Mouse (Mus musculus) heart, embryonic 12.5 days (tissue): ENCODE data around the gene Polr2c. TPM values are rescaled to one million over a fixed set of nuclear protein-coding genes. Genes with fewer than 3 reads are reported as not detected.

Source experiments
- ATAC-seq: fragments of 200-750 bp; cut with Nextera tagmentation; 2 replicates; pipeline ENCODE4 v1.8.0; 2017; ENCODE audit warnings: moderate TSS enrichment, moderate library complexity; ENCODE audit not compliant: insufficient number of reproducible peaks, low FRiP score
- H3K27ac ChIP-seq: fragments of 300-500 bp; sonication (generic); 2 replicates; pipeline ENCODE4 v1.5.1; 2016; ENCODE audit warnings: mild to moderate bottlenecking, moderate library complexity; ENCODE audit not compliant: poor library complexity, severe bottlenecking
- H3K27me3 ChIP-seq: fragments of 300-500 bp; sonication (generic); replicated peaks from 2 replicates; pipeline ENCODE4 v1.6.1; 2016; ENCODE audit warnings: mild to moderate bottlenecking, moderate library complexity
- H3K36me3 ChIP-seq: fragments of 300-500 bp; sonication (generic); 2 replicates; pipeline ENCODE4 v1.6.1; 2016; ENCODE audit warnings: mild to moderate bottlenecking, moderate library complexity
- H3K4me1 ChIP-seq: fragments of 300-500 bp; sonication (generic); replicated peaks from 2 replicates; pipeline ENCODE4 v1.6.1; 2016; ENCODE audit warnings: mild to moderate bottlenecking
- H3K4me2 ChIP-seq: fragments of 300-500 bp; sonication (generic); 2 replicates; pipeline ENCODE4 v1.6.1; 2016; ENCODE audit warnings: mild to moderate bottlenecking, moderate library complexity
- H3K4me3 ChIP-seq: fragments of 300-500 bp; sonication (generic); 2 replicates; pipeline ENCODE4 v1.5.1; 2016; ENCODE audit warnings: mild to moderate bottlenecking
- H3K9ac ChIP-seq: fragments of 300-500 bp; sonication (generic); 2 replicates; pipeline ENCODE4 v1.6.1; 2016; ENCODE audit warnings: mild to moderate bottlenecking, moderate library complexity
- H3K9me3 ChIP-seq: fragments of 300-500 bp; sonication (generic); replicated peaks from 2 replicates; pipeline ENCODE4 v1.6.1; 2016; ENCODE audit warnings: mild to moderate bottlenecking, moderate library complexity
- WGBS: fragments of 180-500 bp; shearing (Covaris S2); methylation state at CpG from one replicate; pipeline ENCODE4 v1.1.7; 2016; 5-methylcytosine and 5-hydroxymethylcytosine counted together
- polyA plus RNA-seq: library from polyadenylated mRNA; unstranded; fragments of >200 nt; fragmentation: Nextera tagmentation; extraction: Ambion mirVana; gene quantifications from 2 replicates; pipeline ENCODE4 v1.2.1, GENCODE M21; 2016

Polr2c gene
- 122 and 126 TPM in 2 replicates for polyA plus RNA-seq

GRCm38 (mm10) chr8:94857346-94858173 is at the start of gene Polr2c:
TSS of gene Polr2c (plus strand) at chr8:94857450.
- peaks cover 55% of the 10 kb centered on the region for H3K36me3 ChIP-seq
- H3K4me2 ChIP-seq = peak within 1 kb of the TSS; percentile 93
- H3K27me3 ChIP-seq = no peaks in the 10 kb centered on the region
- peak within 1 kb of the TSS; percentile 100 for H3K4me3 ChIP-seq
- peak within 1 kb of the TSS; percentile 60 for H3K27ac ChIP-seq
- ATAC-seq = peak; percentile 72
- WGBS = under 1% methylated on average over 68 of the region's 68 CpGs
- peaks cover 26% of the 10 kb centered on the region for H3K4me1 ChIP-seq
- H3K9me3 ChIP-seq = no peaks in the 10 kb centered on the region
- peak within 1 kb of the TSS; percentile 99 for H3K9ac ChIP-seq

- WGBS = 67% methylated on average over 7 of the region's 7 CpGs
- Histone ChIP-seq H3K4me3 (no peak overlapping the region), H3K27ac (no peak overlapping the region), H3K27me3 (peaks cover 29% of the 10 kb centered on the region), H3K9ac (no peak overlapping the region), H3K4me1 (peaks cover 31% of the 10 kb centered on the region), H3K4me2 (no peak overlapping the region), H3K9me3 (no peaks in the 10 kb centered on the region), H3K36me3 (no peaks in the 10 kb centered on the region)
- no peak for ATAC-seq
Measured at GRCm38 (mm10) chr8:94807506-94807905, 49.7 kb upstream of the Polr2c start.

- Histone ChIP-seq H3K36me3 (no peaks in the 10 kb centered on the region), H3K4me2 (no peak overlapping the region), H3K27ac (no peak overlapping the region), H3K9ac (no peak overlapping the region), H3K4me3 (no peak overlapping the region), H3K9me3 (no peaks in the 10 kb centered on the region), H3K27me3 (peaks cover 29% of the 10 kb centered on the region), H3K4me1 (peaks cover 22% of the 10 kb centered on the region)
- WGBS = 71% methylated on average over 6 of the region's 6 CpGs
- ATAC-seq = no peak
Measured at GRCm38 (mm10) chr8:94808372-94808771, 48.9 kb upstream of the Polr2c start.

- no peak for ATAC-seq
- 15% methylated on average over 3 of the region's 3 CpGs for WGBS
- H3K9me3 ChIP-seq = no peaks in the 10 kb centered on the region
Measured at GRCm38 (mm10) chr8:94810153-94810552, 47.1 kb upstream of the Polr2c start, which contains the start of gene Ccl17. TSS of gene Ccl17 (plus strand) at chr8:94810453.

GRCm38 (mm10) chr8:94810855-94811254 is 46.4 kb upstream of the Polr2c start:
- peaks cover 9% of the 10 kb centered on the region; the same call in 1 of the 2 replicates for H3K4me1 ChIP-seq
- no peaks in the 10 kb centered on the region for H3K9me3 ChIP-seq
- WGBS = 76% methylated on average over 5 of the region's 5 CpGs
- no peak overlapping the region for H3K4me2 ChIP-seq
- H3K4me3 ChIP-seq = no peak overlapping the region
- H3K27me3 ChIP-seq = peaks cover 27% of the 10 kb centered on the region
- no peak for ATAC-seq
- H3K36me3 ChIP-seq = no peaks in the 10 kb centered on the region
- no peak overlapping the region for H3K27ac ChIP-seq
- H3K9ac ChIP-seq = no peak overlapping the region

More at GRCm38 (mm10) chr8:94810153-94810552, 47.1 kb upstream of the Polr2c start, which contains the start of gene Ccl17:
- peaks cover 9% of the 10 kb centered on the region; the same call in 1 of the 2 replicates for H3K4me1 ChIP-seq
- peaks cover 29% of the 10 kb centered on the region for H3K27me3 ChIP-seq
- no peak within 1 kb of the TSS for H3K4me3 ChIP-seq
- no peak within 1 kb of the TSS for H3K4me2 ChIP-seq
- no peak within 1 kb of the TSS for H3K9ac ChIP-seq
- no peak within 1 kb of the TSS for H3K27ac ChIP-seq
- H3K36me3 ChIP-seq = no peaks in the 10 kb centered on the region

GRCm38 (mm10) chr8:94811654-94812053 is 45.6 kb upstream of the Polr2c start:
- 65% methylated on average over 6 of the region's 6 CpGs for WGBS
- no peak for ATAC-seq

GRCm38 (mm10) chr8:94812645-94813098 is 44.6 kb upstream of the Polr2c start:
- H3K4me3 ChIP-seq = no peak overlapping the region
- 0 out of 2 replicates have a peak, but pooled peaks cover 12% of the 10 kb centered on the region for H3K27me3 ChIP-seq
- ATAC-seq = peak; percentile 29; the same call in 1 of the 2 replicates
- peaks cover 3% of the 10 kb centered on the region; the same call in 1 of the 2 replicates for H3K4me1 ChIP-seq
- H3K27ac ChIP-seq = no peak overlapping the region
- WGBS = 28% methylated on average over 6 of the region's 6 CpGs
- H3K9ac ChIP-seq = no peak overlapping the region
- H3K9me3 ChIP-seq = no peaks in the 10 kb centered on the region
- H3K36me3 ChIP-seq = no peaks in the 10 kb centered on the region
- H3K4me2 ChIP-seq = no peak overlapping the region

More at GRCm38 (mm10) chr8:94811654-94812053, 45.6 kb upstream of the Polr2c start:
- no peak overlapping the region for H3K27ac ChIP-seq
- peaks cover 9% of the 10 kb centered on the region; the same call in 1 of the 2 replicates for H3K4me1 ChIP-seq
- no peak overlapping the region for H3K4me3 ChIP-seq
- peaks cover 21% of the 10 kb centered on the region for H3K27me3 ChIP-seq
- H3K36me3 ChIP-seq = no peaks in the 10 kb centered on the region
- H3K9me3 ChIP-seq = no peaks in the 10 kb centered on the region
- no peak overlapping the region for H3K4me2 ChIP-seq
- H3K9ac ChIP-seq = no peak overlapping the region

- WGBS = 0% methylated on average over 1 of the region's 1 CpGs
- no peak overlapping the region for H3K4me3 ChIP-seq
- no peaks in the 10 kb centered on the region for H3K4me1 ChIP-seq
- no peaks in the 10 kb centered on the region for H3K36me3 ChIP-seq
- no peak for ATAC-seq
- 0 out of 2 replicates have a peak, but pooled peaks cover 7% of the 10 kb centered on the region for H3K27me3 ChIP-seq
- no peaks in the 10 kb centered on the region for H3K9me3 ChIP-seq
- no peak overlapping the region for H3K4me2 ChIP-seq
- no peak overlapping the region for H3K27ac ChIP-seq
- H3K9ac ChIP-seq = no peak overlapping the region; the same call in 1 of the 2 replicates
Measured at GRCm38 (mm10) chr8:94814556-94814955, 42.7 kb upstream of the Polr2c start.

GRCm38 (mm10) chr8:94817933-94818332 is 39.3 kb upstream of the Polr2c start:
- no peak overlapping the region for H3K4me2 ChIP-seq
- no peak overlapping the region for H3K9ac ChIP-seq
- no peaks in the 10 kb centered on the region for H3K4me1 ChIP-seq
- 83% methylated on average over 11 of the region's 11 CpGs for WGBS
- no peak overlapping the region for H3K27ac ChIP-seq
- no peak overlapping the region for H3K4me3 ChIP-seq
- no peaks in the 10 kb centered on the region for H3K9me3 ChIP-seq
- no peak for ATAC-seq
- peaks cover 30% of the 10 kb centered on the region for H3K36me3 ChIP-seq
- no peaks in the 10 kb centered on the region for H3K27me3 ChIP-seq

- 41% methylated on average over 6 of the region's 6 CpGs for WGBS
- H3K27ac ChIP-seq = no peak overlapping the region
- H3K4me2 ChIP-seq = no peak overlapping the region
- ATAC-seq = 0 out of 2 replicates have a peak, but pooled peaks have one; percentile 37
- no peak overlapping the region for H3K9ac ChIP-seq
- H3K27me3 ChIP-seq = no peaks in the 10 kb centered on the region
- no peaks in the 10 kb centered on the region for H3K9me3 ChIP-seq
- H3K4me3 ChIP-seq = no peak overlapping the region
- no peaks in the 10 kb centered on the region for H3K4me1 ChIP-seq
- H3K36me3 ChIP-seq = peaks cover 47% of the 10 kb centered on the region
Measured at GRCm38 (mm10) chr8:94819671-94820179, 37.5 kb upstream of the Polr2c start.

- Histone ChIP-seq H3K27me3 (no peaks in the 10 kb centered on the region), H3K4me3 (no peak overlapping the region), H3K9ac (no peak overlapping the region), H3K9me3 (no peaks in the 10 kb centered on the region), H3K4me1 (no peaks in the 10 kb centered on the region), H3K4me2 (no peak overlapping the region), H3K36me3 (peaks cover 55% of the 10 kb centered on the region), H3K27ac (no peak overlapping the region)
- 90% methylated on average over 7 of the region's 7 CpGs for WGBS
- no peak for ATAC-seq
Measured at GRCm38 (mm10) chr8:94820553-94820952, 36.7 kb upstream of the Polr2c start.
